Mouse (Mus musculus) right cerebral cortex, postnatal 36 days (tissue): ENCODE data around the gene Olfr1002.
"Not testable (repeated sequence)": the region's sequence is repeated elsewhere in the genome, so short reads cannot be mapped to it uniquely, and the experiment has no call there.

Experiments used
- DNase-seq, 2 experiments: peaks; one replicate each; pipeline ENCODE4 v3.0.0; 2022; ENCODE audit warnings: low spot score in 2 of 2, mixed read lengths in 1 of 2

The Olfr1002 gene

DNA sequence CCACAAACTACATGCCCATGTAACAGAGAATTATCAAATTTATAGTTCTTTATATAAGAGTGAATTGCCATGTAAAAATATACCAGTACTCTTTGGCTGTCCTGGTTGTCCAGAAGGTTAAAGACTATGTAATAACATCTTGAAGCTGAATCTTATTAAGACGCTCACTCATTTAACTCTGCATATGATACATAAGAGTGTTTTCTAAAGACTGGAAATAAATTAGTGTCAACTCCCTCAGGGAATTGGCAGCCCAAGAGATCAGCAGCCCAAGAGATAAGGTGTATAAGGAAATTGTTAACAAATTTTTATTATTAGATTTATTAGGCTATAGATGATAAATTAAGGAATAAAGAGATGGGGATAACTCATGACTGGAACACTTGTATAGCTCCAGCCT is at the start of gene Olfr1002:
Gene Olfr1002, minus strand, starts transcription at position 101 of the 400 bp plus-strand sequence.
- DNase-seq: no peak

DNA sequence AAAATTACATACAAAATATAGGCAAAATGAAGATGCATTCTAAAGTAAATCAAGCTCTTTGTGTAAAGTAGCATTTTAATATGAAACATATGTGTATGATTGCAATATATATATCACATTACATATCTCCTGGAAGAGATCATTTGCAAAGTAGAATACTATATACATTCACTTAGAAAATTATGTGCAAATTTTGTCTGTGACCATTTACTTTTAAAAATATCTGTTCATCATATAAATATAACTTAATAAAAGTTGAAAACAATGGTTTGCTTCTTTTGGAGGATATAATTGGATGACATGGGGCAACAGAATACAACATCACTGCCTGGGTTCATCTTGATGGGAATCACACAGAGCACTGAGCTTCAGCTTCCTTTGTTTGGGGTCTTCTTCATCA is 38.6 kb upstream of the Olfr1002 start, which contains the start of gene Olfr1008:
Gene Olfr1008, plus strand, starts transcription at position 301 of the 400 bp plus-strand sequence.
- no peak for DNase-seq

DNA sequence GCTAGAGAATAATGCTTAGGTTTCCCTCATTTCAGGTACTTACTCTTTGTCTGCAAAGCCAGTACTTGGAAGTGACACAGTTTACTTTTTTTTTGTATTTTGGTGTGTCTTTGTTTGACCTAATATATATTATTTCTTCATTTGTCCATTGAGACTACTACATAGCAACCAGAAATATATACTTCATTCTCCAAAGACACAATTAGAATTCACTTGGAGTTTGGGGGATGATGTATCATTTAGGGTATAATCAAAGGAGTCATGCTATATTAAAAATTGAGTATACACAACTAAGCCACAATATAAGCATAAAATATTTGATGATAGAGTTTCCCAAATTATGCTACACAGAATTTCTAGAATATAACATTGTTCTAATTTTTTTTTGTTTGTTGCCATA is 28.2 kb upstream of the Olfr1002 start, which contains the start of gene Olfr1006:
Gene Olfr1006, minus strand, starts transcription at position 101 of the 400 bp plus-strand sequence.
- no peak for DNase-seq

DNA sequence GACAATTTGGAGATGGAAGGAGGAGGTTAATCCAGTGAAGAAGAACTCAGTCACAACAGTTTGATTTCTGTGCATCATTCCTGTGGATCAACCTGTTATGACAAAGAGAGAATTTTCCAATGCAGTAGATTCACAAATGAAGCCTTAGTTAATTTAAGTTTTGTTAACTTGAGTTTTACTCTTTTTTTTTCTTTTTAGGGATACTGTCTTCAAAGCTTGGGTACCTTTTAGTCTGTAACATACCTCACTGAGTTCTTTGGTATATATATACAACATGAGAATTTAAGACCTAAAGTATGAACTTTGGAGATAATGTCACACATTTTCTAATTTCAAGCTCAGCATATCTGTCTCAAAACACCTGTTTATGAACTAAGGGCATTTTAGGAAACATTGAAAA is 13.9 kb upstream of the Olfr1002 start, which contains the start of gene Olfr154:
Gene Olfr154, minus strand, starts transcription at position 101 of the 400 bp plus-strand sequence.
- not testable (repeated sequence) for DNase-seq

DNA sequence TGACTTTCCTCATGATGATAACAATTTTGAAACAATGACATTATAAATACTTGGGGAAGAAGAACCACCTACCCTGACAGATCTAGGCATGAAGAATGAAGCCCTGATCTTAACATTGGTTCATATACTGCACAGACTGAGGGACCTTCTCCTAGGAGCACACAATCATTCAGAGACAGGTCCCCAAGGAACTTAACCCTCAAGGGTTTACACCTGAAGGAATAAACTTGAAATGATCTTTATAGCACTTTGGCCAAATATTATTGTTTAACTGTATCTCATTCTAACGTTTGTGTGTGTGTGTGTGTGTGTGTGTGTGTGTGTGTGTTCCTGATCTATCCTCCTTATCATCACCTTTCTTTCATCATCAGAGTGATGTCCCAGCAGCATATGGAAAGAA is 38.7 kb downstream of the Olfr1002 start, which contains the start of gene Olfr1000:
Gene Olfr1000, minus strand, starts transcription at position 101 of the 400 bp plus-strand sequence.
- DNase-seq: no peak
